Mouse (Mus musculus) CD4-positive naive resting alpha-beta T cell, adult 57 days (primary cell): ENCODE results near the gene Aggf1. TPM values are rescaled to one million over a fixed set of nuclear protein-coding genes. Genes with fewer than 3 reads are reported as not detected.

ENCODE experiments used
- total RNA-seq: library from RNA; stranded (reverse); gene quantifications from one replicate; pipeline ENCODE4 v1.2.4, GENCODE M21; 2023

The Aggf1 gene
- 42.7 TPM for total RNA-seq

DNA sequence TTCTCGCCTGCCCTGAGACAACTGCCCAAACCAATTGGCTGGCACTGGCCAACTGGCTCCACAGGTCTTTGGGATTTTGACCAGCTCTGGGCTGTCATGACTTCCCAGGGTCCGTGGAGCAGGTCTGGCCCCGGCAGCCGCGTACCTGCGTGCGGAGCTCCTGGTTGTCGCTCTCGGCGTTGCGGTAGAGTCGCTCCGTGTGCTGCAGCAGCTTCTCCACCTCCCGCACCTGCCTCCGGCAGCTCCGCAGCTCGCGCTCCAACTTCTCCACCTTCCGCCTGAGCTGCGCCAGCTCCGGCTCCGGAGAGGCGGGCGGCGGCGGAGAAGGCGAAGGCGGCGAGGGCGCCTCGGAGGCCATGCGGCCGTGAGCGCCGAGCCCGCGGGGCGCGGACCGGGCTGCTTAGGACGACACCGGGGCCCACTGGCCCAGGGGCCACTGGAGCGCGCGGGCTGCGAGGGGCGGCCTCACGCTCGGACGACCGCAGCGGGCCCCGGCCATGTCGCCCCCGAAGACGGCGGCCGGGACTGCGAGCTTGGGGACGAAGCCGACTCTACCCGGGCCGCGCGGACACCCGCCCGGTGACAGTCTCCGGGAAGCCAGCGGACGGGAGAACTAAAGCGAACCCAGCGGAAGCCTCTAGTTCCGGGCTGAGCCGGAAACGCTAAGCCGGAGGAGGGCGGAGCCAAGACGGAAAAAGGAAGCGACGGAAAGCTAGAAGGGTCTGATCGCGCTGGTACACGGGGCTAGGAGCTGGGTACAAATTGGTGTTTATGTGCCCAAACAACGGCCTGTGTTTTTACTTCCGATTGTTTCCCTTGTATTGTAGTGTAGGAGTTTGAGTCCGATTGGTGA is at the start of gene Aggf1:
TSS of gene Aggf1 (minus strand) at position 652 of the 853 bp plus-strand sequence.

DNA sequence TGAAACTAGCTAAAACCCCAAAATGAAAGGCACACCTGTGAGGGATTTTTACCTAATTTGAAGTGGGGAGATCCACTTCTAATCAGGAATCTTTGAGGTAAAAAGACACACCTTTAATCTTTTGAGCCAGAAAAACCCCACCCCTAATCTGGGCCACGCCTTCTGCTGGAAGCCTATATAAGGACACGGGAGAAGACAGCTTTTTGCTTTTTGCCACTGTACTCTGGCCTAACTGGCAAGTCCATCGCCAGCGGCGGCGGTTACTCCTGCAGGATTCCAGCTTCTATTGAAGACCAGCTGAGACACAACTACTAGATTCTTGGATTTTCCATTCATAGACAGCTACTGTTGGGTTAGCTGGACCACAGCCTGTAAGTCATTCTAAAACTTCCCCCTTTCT is 51.8 kb downstream of the Aggf1 start, which contains the start of gene Zbed3:
TSS of gene Zbed3 (plus strand) at position 213 of the 400 bp plus-strand sequence.

Other genes starting within 250 kb of the Aggf1 start
- not detected for gene Pde8b, start 125.0 kb downstream of the Aggf1 start, total RNA-seq
- 13.1 TPM for gene Zbed3, start 51.7 kb downstream of the Aggf1 start, total RNA-seq
- not detected for gene Crhbp, start 69.6 kb upstream of the Aggf1 start, total RNA-seq
- not detected for gene S100z, start 103.4 kb upstream of the Aggf1 start, total RNA-seq
- gene F2rl1, start 149.9 kb upstream of the Aggf1 start, total RNA-seq: 29.4 TPM
- gene F2r, start 243.1 kb upstream of the Aggf1 start, total RNA-seq: 15.5 TPM